Mouse (Mus musculus): ENCODE data around the gene Cpn1. TPM values are rescaled to one million over a fixed set of nuclear protein-coding genes. Genes with fewer than 3 reads are reported as not detected.

Cpn1 gene
- total and polyA plus RNA-seq, 3 experiments = not detected

- Histone ChIP-seq H3K27me3 (ENCODE audit: insufficient read depth, low read length) (peaks cover 10% of the 10 kb centered on the region), H3K4me3 (ENCODE audit: low read depth, low read length) (no peak overlapping the region), H3K4me1 (ENCODE audit: insufficient read depth, low read depth, low read length) (peaks cover 2% of the 10 kb centered on the region; the same call in 1 of the 2 replicates), H3K36me3 (replicated peaks) (no peaks in the 10 kb centered on the region), H3K9me3 (replicated peaks) (0 out of 2 replicates have a peak, but pooled peaks cover 3% of the 10 kb centered on the region)
- no peak for TF ChIP-seq TAL1 (conservative IDR thresholded peaks at IDR 0.05; ENCODE audit: low read depth, low read length)
- no peak for TF ChIP-seq GATA2 (IDR thresholded peaks at IDR 0.05; ENCODE audit: borderline replicate concordance, low read depth, low read length)
- TF ChIP-seq CTCF (IDR thresholded peaks at IDR 0.05; ENCODE audit: low read depth, low read length) = no peak
- no peak for TF ChIP-seq POLR2AphosphoS5 (IDR thresholded peaks at IDR 0.05; ENCODE audit: insufficient replicate concordance, low read depth, low read length)
- no peak for ATAC-seq (ENCODE audit: extremely low read depth, insufficient number of reproducible peaks, low FRiP score, poor library complexity, severe bottlenecking)
- DNase-seq (ENCODE audit: low spot score) = no peak
These were observed 41.8 kb downstream of the Cpn1 start for GRCm38 (mm10) chr19:43944566-43944965.

GRCm38 (mm10) chr19:43943076-43943475 is 43.3 kb downstream of the Cpn1 start:
- ATAC-seq (ENCODE audit: extremely low read depth, insufficient number of reproducible peaks, low FRiP score, poor library complexity, severe bottlenecking) (no peak), DNase-seq (ENCODE audit: low spot score) (no peak)
- Histone ChIP-seq H3K36me3 (replicated peaks) (no peaks in the 10 kb centered on the region), H3K27me3 (ENCODE audit: insufficient read depth, low read length) (peaks cover 20% of the 10 kb centered on the region), H3K9me3 (replicated peaks) (0 out of 2 replicates have a peak, but pooled peaks cover 3% of the 10 kb centered on the region), H3K4me1 (ENCODE audit: insufficient read depth, low read depth, low read length) (no peaks in the 10 kb centered on the region; the same call in 1 of the 2 replicates), H3K4me3 (ENCODE audit: low read depth, low read length) (no peak overlapping the region)
- no peak for TF ChIP-seq TAL1 (conservative IDR thresholded peaks at IDR 0.05; ENCODE audit: low read depth, low read length)
- no peak for TF ChIP-seq GATA1 (IDR thresholded peaks at IDR 0.05; ENCODE audit: borderline replicate concordance, low read length)

GRCm38 (mm10) chr19:43939769-43940689 is 46.3 kb downstream of the Cpn1 start, which contains the start of gene Dnmbp:
Gene Dnmbp (minus strand): TSS chr19:43940191.
- Histone ChIP-seq H3K4me1 (ENCODE audit: insufficient read depth, low read depth, low read length) (no peaks in the 10 kb centered on the region; the same call in 1 of the 2 replicates), H3K9me3 (replicated peaks) (0 out of 2 replicates have a peak, but pooled peaks cover 3% of the 10 kb centered on the region), H3K36me3 (replicated peaks) (no peaks in the 10 kb centered on the region), H3K4me3 (ENCODE audit: low read depth, low read length) (peak within 1 kb of the TSS; percentile 59), H3K27me3 (ENCODE audit: insufficient read depth, low read length) (peaks cover 21% of the 10 kb centered on the region)
- ATAC-seq (ENCODE audit: extremely low read depth, insufficient number of reproducible peaks, low FRiP score, poor library complexity, severe bottlenecking) (no peak), DNase-seq (ENCODE audit: low spot score) (peak; percentile 6)
- TF ChIP-seq CTCF (IDR thresholded peaks at IDR 0.05; ENCODE audit: low read depth, low read length) (peak; percentile 15; the same call in 1 of the 2 replicates), GATA2 (IDR thresholded peaks at IDR 0.05; ENCODE audit: borderline replicate concordance, low read depth, low read length) (no peak), TAL1 (conservative IDR thresholded peaks at IDR 0.05; ENCODE audit: low read depth, low read length) (no peak)

- no peak for ATAC-seq (ENCODE audit: extremely low read depth, insufficient number of reproducible peaks, low FRiP score, poor library complexity, severe bottlenecking)
- H3K4me3 ChIP-seq (ENCODE audit: low read depth, low read length) = peak overlapping the region; percentile 59; the same call in 1 of the 2 replicates
- 0 out of 2 replicates have a peak, but pooled peaks cover 3% of the 10 kb centered on the region for H3K9me3 ChIP-seq (replicated peaks)
- no peak for TF ChIP-seq TAL1 (conservative IDR thresholded peaks at IDR 0.05; ENCODE audit: low read depth, low read length)
- no peak for TF ChIP-seq POLR2AphosphoS5 (IDR thresholded peaks at IDR 0.05; ENCODE audit: insufficient replicate concordance, low read depth, low read length)
- no peak for TF ChIP-seq GATA2 (IDR thresholded peaks at IDR 0.05; ENCODE audit: borderline replicate concordance, low read depth, low read length)
- no peak for TF ChIP-seq CTCF (IDR thresholded peaks at IDR 0.05; ENCODE audit: low read depth, low read length)
- no peak for TF ChIP-seq GATA1 (IDR thresholded peaks at IDR 0.05; ENCODE audit: borderline replicate concordance, low read length)
- DNase-seq (ENCODE audit: low spot score) = no peak
- no peaks in the 10 kb centered on the region; the same call in 1 of the 2 replicates for H3K4me1 ChIP-seq (ENCODE audit: insufficient read depth, low read depth, low read length)
- peaks cover 21% of the 10 kb centered on the region for H3K27me3 ChIP-seq (ENCODE audit: insufficient read depth, low read length)
- H3K36me3 ChIP-seq (replicated peaks) = no peaks in the 10 kb centered on the region
These were observed 47.1 kb downstream of the Cpn1 start for GRCm38 (mm10) chr19:43939171-43939768.

- Histone ChIP-seq H3K9me3 (replicated peaks) (0 out of 2 replicates have a peak, but pooled peaks cover 3% of the 10 kb centered on the region), H3K27me3 (ENCODE audit: insufficient read depth, low read length) (peaks cover 21% of the 10 kb centered on the region), H3K4me1 (ENCODE audit: insufficient read depth, low read depth, low read length) (no peaks in the 10 kb centered on the region; the same call in 1 of the 2 replicates), H3K36me3 (replicated peaks) (no peaks in the 10 kb centered on the region), H3K4me3 (ENCODE audit: low read depth, low read length) (no peak overlapping the region)
- ATAC-seq (ENCODE audit: extremely low read depth, insufficient number of reproducible peaks, low FRiP score, poor library complexity, severe bottlenecking) (no peak), DNase-seq (ENCODE audit: low spot score) (no peak)
- TF ChIP-seq POLR2AphosphoS5 (IDR thresholded peaks at IDR 0.05; ENCODE audit: insufficient replicate concordance, low read depth, low read length) = no peak
- no peak for TF ChIP-seq CTCF (IDR thresholded peaks at IDR 0.05; ENCODE audit: low read depth, low read length)
- no peak for TF ChIP-seq GATA2 (IDR thresholded peaks at IDR 0.05; ENCODE audit: borderline replicate concordance, low read depth, low read length)
- TF ChIP-seq GATA1 (IDR thresholded peaks at IDR 0.05; ENCODE audit: borderline replicate concordance, low read length) = no peak
- no peak for TF ChIP-seq TAL1 (conservative IDR thresholded peaks at IDR 0.05; ENCODE audit: low read depth, low read length)
These were observed 48.0 kb downstream of the Cpn1 start for GRCm38 (mm10) chr19:43938355-43938754.

GRCm38 (mm10) chr19:43930926-43931325 is 55.4 kb downstream of the Cpn1 start:
- no peaks in the 10 kb centered on the region for H3K27me3 ChIP-seq (ENCODE audit: insufficient read depth, low read length)
- TF ChIP-seq GATA2 (IDR thresholded peaks at IDR 0.05; ENCODE audit: borderline replicate concordance, low read depth, low read length) (no peak), TAL1 (conservative IDR thresholded peaks at IDR 0.05; ENCODE audit: low read depth, low read length) (no peak), POLR2AphosphoS5 (IDR thresholded peaks at IDR 0.05; ENCODE audit: insufficient replicate concordance, low read depth, low read length) (no peak), CTCF (IDR thresholded peaks at IDR 0.05; ENCODE audit: low read depth, low read length) (no peak), GATA1 (IDR thresholded peaks at IDR 0.05; ENCODE audit: borderline replicate concordance, low read length) (no peak)
- H3K9me3 ChIP-seq (replicated peaks) = no peaks in the 10 kb centered on the region
- ATAC-seq (ENCODE audit: extremely low read depth, insufficient number of reproducible peaks, low FRiP score, poor library complexity, severe bottlenecking) (no peak), DNase-seq (ENCODE audit: low spot score) (no peak)
- H3K36me3 ChIP-seq (replicated peaks) = no peaks in the 10 kb centered on the region
- no peak overlapping the region for H3K4me3 ChIP-seq (ENCODE audit: low read depth, low read length)
- H3K4me1 ChIP-seq (ENCODE audit: insufficient read depth, low read depth, low read length) = 0 out of 2 replicates have a peak, but pooled peaks cover 2% of the 10 kb centered on the region

All from G1E (cell line).